Mouse (Mus musculus) olfactory bulb, adult 2 months (tissue): ENCODE data around the gene Sdhc.
"Not testable (repeated sequence)": the region's sequence is repeated elsewhere in the genome, so short reads cannot be mapped to it uniquely, and the experiment has no call there.

ENCODE experiments used
- CTCF ChIP-seq: fragments of 200-500 bp; IDR thresholded peaks from 2 replicates; pipeline ENCODE4 v1.5.1; 2012; ENCODE audit warnings: low read depth, mild to moderate bottlenecking, low read length, moderate library complexity; ENCODE audit not compliant: insufficient read depth
- POLR2A ChIP-seq: fragments of 200-500 bp; IDR thresholded peaks from 2 replicates; pipeline ENCODE4 v1.6.1; 2012; ENCODE audit warnings: mild to moderate bottlenecking, low read depth, low read length, moderate library complexity; ENCODE audit not compliant: insufficient read depth

DNA sequence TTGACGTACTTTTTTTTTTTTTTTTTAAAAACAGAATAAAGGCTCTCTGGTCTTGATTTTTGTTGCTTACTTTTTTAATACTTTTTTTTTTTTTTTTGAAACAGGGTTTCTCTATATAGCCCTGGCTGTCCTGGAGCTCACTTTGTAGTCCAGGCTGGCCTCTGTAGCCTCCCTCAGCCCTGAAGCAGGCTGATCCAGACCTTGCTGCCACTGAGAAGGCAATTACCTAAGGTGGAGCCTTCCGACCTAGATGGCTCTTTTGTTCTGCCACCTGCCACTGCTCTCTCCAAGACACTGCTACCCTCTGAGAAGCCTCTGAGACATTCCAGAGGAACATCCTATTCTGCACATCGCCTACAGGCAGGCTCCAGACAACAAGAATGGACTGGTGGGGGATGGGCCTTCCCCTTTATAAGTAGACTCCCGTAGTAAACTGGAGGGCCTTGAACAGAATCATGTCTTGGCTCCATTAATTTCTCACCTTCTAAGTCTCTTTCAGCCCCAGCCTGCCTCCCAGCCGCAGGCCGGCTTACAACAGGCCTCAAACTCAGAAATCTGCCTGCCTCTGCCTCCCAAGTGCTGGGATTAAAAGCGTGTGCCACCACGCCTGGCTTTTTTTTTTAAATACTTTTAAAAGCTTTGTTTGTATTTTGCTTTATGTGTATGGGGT lies 12.8 kb downstream of the Sdhc start:
- TF ChIP-seq POLR2A, CTCF: not testable (repeated sequence)
